Mouse (Mus musculus) adipocyte (in vitro differentiated cells): Measurements from ENCODE around the gene Kctd12.

ENCODE experiments used
- DNase-seq: peaks from one replicate; pipeline ENCODE4 v3.0.0-alpha.2; 2016; ENCODE audit warnings: low spot score

Kctd12 gene

GRCm38 (mm10) chr14:102962019-102962418 is 20.4 kb downstream of the Kctd12 start:
- no peak for DNase-seq

GRCm38 (mm10) chr14:102953511-102953910 is 28.9 kb downstream of the Kctd12 start:
- DNase-seq = no peak

GRCm38 (mm10) chr14:102951974-102952373 is 30.5 kb downstream of the Kctd12 start:
- DNase-seq = peak; percentile 21

GRCm38 (mm10) chr14:102947796-102948195 is 34.6 kb downstream of the Kctd12 start:
- DNase-seq = no peak

GRCm38 (mm10) chr14:102942222-102942843 is 40.1 kb downstream of the Kctd12 start:
- DNase-seq = no peak

- DNase-seq = no peak
Observed at GRCm38 (mm10) chr14:102934878-102935277, 47.6 kb downstream of the Kctd12 start.

GRCm38 (mm10) chr14:102930933-102931332 is 51.5 kb downstream of the Kctd12 start:
- no peak for DNase-seq

GRCm38 (mm10) chr14:102929545-102929944 is 52.9 kb downstream of the Kctd12 start:
- no peak for DNase-seq

GRCm38 (mm10) chr14:102927847-102928466 is 54.5 kb downstream of the Kctd12 start:
- no peak for DNase-seq
